Mouse (Mus musculus): ENCODE results near the gene Apeh. TPM values are rescaled to one million over a fixed set of nuclear protein-coding genes. Genes with fewer than 3 reads are reported as not detected.

Apeh gene
- total and polyA plus RNA-seq, 3 experiments = 67.5 to 148 (median 119) TPM

DNA sequence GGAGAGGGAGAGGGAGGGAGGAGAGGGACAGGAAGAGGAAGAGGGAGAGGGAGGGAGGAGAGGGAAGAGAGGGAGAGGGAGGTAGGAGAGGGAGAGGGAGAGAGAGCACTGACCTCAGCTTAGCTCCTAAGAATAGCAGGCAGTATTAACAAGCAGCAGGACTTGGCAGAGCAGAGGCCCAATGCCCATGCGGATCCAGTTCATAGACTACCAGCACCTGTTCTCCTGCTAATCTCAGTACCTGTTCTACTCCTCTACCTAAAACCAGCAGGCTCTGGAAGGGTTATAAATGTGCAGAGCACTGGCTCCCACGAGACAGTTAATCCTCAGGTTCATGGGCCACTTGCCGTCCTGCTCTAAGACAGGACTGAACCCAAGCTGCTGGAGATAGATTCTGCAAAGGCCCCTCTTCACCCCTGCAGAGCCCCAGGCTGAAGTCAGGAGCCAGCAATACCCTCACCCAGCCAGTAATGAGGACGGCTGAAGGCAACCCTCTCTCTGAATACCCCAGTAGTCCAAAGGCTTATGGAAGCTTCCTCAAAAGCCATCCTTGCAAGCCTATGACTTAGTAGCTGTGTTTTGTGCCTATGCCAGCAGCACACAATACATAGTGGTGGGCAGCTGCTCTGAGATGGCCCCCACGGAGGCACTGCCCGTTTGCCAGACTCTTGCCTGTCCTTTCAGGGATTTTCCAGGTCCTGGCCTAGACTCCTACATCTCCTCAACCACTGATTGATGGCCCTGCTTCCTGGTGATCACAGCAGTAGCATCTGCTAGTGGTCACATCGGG is 21.1 kb downstream of the Apeh start:
- peaks cover 22% of the 10 kb centered on the region for H3K4me1 ChIP-seq (ENCODE audit: insufficient read depth, low read depth, low read length)
- no peak for TF ChIP-seq GATA2 (IDR thresholded peaks at IDR 0.05; ENCODE audit: borderline replicate concordance, low read depth, low read length)
- no peak for TF ChIP-seq GATA1 (IDR thresholded peaks at IDR 0.05; ENCODE audit: borderline replicate concordance, low read length)
- ATAC-seq (ENCODE audit: extremely low read depth, insufficient number of reproducible peaks, low FRiP score, poor library complexity, severe bottlenecking) (no peak), DNase-seq (ENCODE audit: low spot score) (no peak)
- H3K36me3 ChIP-seq (replicated peaks) = peaks cover 86% of the 10 kb centered on the region
- no peaks in the 10 kb centered on the region for H3K9me3 ChIP-seq (replicated peaks)
- no peak overlapping the region for H3K4me3 ChIP-seq (ENCODE audit: low read depth, low read length)
- no peaks in the 10 kb centered on the region for H3K27me3 ChIP-seq (ENCODE audit: insufficient read depth, low read length)

- no peak for DNase-seq (ENCODE audit: low spot score)
- H3K36me3 ChIP-seq (replicated peaks) = peaks cover 90% of the 10 kb centered on the region
- H3K4me3 ChIP-seq (ENCODE audit: low read depth, low read length) = no peak overlapping the region
- no peaks in the 10 kb centered on the region for H3K27me3 ChIP-seq (ENCODE audit: insufficient read depth, low read length)
- TF ChIP-seq POLR2AphosphoS5 (IDR thresholded peaks at IDR 0.05; ENCODE audit: insufficient replicate concordance, low read depth, low read length) = no peak
- no peak for TF ChIP-seq CTCF (IDR thresholded peaks at IDR 0.05; ENCODE audit: low read depth, low read length)
- no peak for TF ChIP-seq GATA2 (IDR thresholded peaks at IDR 0.05; ENCODE audit: borderline replicate concordance, low read depth, low read length)
- no peak for TF ChIP-seq TAL1 (conservative IDR thresholded peaks at IDR 0.05; ENCODE audit: low read depth, low read length)
- no peak for TF ChIP-seq GATA1 (IDR thresholded peaks at IDR 0.05; ENCODE audit: borderline replicate concordance, low read length)
- H3K4me1 ChIP-seq (ENCODE audit: insufficient read depth, low read depth, low read length) = peaks cover 19% of the 10 kb centered on the region
- no peak for ATAC-seq (ENCODE audit: extremely low read depth, insufficient number of reproducible peaks, low FRiP score, poor library complexity, severe bottlenecking)
- H3K9me3 ChIP-seq (replicated peaks) = no peaks in the 10 kb centered on the region
Measured at GRCm38 (mm10) chr9:108072481-108072924, 21.9 kb downstream of the Apeh start.

GRCm38 (mm10) chr9:108071801-108072200 is 22.6 kb downstream of the Apeh start:
- TF ChIP-seq TAL1 (conservative IDR thresholded peaks at IDR 0.05; ENCODE audit: low read depth, low read length) (no peak), CTCF (IDR thresholded peaks at IDR 0.05; ENCODE audit: low read depth, low read length) (no peak), GATA1 (IDR thresholded peaks at IDR 0.05; ENCODE audit: borderline replicate concordance, low read length) (no peak), POLR2AphosphoS5 (IDR thresholded peaks at IDR 0.05; ENCODE audit: insufficient replicate concordance, low read depth, low read length) (no peak), GATA2 (IDR thresholded peaks at IDR 0.05; ENCODE audit: borderline replicate concordance, low read depth, low read length) (no peak)
- H3K36me3 ChIP-seq (replicated peaks) = peaks cover 90% of the 10 kb centered on the region
- no peaks in the 10 kb centered on the region for H3K9me3 ChIP-seq (replicated peaks)
- ATAC-seq (ENCODE audit: extremely low read depth, insufficient number of reproducible peaks, low FRiP score, poor library complexity, severe bottlenecking) = no peak
- H3K4me3 ChIP-seq (ENCODE audit: low read depth, low read length) = no peak overlapping the region
- no peaks in the 10 kb centered on the region for H3K27me3 ChIP-seq (ENCODE audit: insufficient read depth, low read length)
- DNase-seq (ENCODE audit: low spot score) = no peak
- peaks cover 13% of the 10 kb centered on the region for H3K4me1 ChIP-seq (ENCODE audit: insufficient read depth, low read depth, low read length)

DNA sequence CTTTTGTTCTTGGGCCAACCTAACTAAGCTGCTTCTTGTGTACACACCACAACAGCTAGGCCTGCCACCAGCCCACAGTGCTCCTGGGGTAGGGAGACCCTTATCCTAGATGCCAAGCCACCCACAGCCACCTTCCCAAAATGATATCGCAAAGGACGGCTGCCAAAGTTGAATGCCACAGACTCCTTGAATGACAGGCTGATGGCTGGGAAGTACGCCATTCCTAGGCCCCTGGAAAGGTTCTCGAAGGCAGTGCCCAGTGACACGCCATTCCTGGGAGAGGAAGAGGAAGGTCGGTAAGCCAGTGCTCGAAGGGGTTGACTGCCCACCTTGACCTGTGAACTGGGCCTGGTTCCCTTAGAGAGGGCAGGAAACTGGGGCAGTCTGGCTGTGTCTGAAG is 24.9 kb downstream of the Apeh start:
- H3K27me3 ChIP-seq (ENCODE audit: insufficient read depth, low read length) = no peaks in the 10 kb centered on the region
- peaks cover 98% of the 10 kb centered on the region for H3K36me3 ChIP-seq (replicated peaks)
- H3K9me3 ChIP-seq (replicated peaks) = no peaks in the 10 kb centered on the region
- H3K4me1 ChIP-seq (ENCODE audit: insufficient read depth, low read depth, low read length) = peaks cover 13% of the 10 kb centered on the region
- ATAC-seq (ENCODE audit: extremely low read depth, insufficient number of reproducible peaks, low FRiP score, poor library complexity, severe bottlenecking) = no peak
- no peak for DNase-seq (ENCODE audit: low spot score)
- no peak overlapping the region for H3K4me3 ChIP-seq (ENCODE audit: low read depth, low read length)
- TF ChIP-seq TAL1 (conservative IDR thresholded peaks at IDR 0.05; ENCODE audit: low read depth, low read length) = no peak
- no peak for TF ChIP-seq GATA2 (IDR thresholded peaks at IDR 0.05; ENCODE audit: borderline replicate concordance, low read depth, low read length)
- no peak for TF ChIP-seq CTCF (IDR thresholded peaks at IDR 0.05; ENCODE audit: low read depth, low read length)
- TF ChIP-seq GATA1 (IDR thresholded peaks at IDR 0.05; ENCODE audit: borderline replicate concordance, low read length) = no peak
- no peak for TF ChIP-seq POLR2AphosphoS5 (IDR thresholded peaks at IDR 0.05; ENCODE audit: insufficient replicate concordance, low read depth, low read length)

DNA sequence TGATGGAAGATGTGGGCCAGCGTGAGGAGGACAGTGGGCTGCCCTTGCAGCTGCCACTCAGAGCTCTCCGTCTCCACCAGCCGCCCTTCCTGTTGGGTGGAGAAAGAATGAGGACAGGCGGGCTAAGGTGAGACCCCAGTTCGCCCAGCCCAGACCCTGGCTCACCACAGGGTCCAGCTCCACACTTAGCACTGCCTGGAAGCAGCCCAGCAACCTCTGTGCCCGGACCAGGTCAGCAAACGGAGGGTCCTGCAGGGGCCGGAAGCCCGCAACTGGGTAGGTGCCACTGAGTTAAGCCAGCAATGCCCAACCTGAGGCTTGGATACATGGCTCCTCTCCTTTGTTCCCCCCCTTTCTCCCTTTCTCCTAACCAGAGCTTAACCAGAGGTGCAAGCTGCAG is 25.4 kb downstream of the Apeh start:
- no peak for ATAC-seq (ENCODE audit: extremely low read depth, insufficient number of reproducible peaks, low FRiP score, poor library complexity, severe bottlenecking)
- peaks cover 13% of the 10 kb centered on the region for H3K4me1 ChIP-seq (ENCODE audit: insufficient read depth, low read depth, low read length)
- TF ChIP-seq TAL1 (conservative IDR thresholded peaks at IDR 0.05; ENCODE audit: low read depth, low read length) = no peak
- TF ChIP-seq CTCF (IDR thresholded peaks at IDR 0.05; ENCODE audit: low read depth, low read length) = no peak
- TF ChIP-seq GATA1 (IDR thresholded peaks at IDR 0.05; ENCODE audit: borderline replicate concordance, low read length) = no peak
- no peak for TF ChIP-seq GATA2 (IDR thresholded peaks at IDR 0.05; ENCODE audit: borderline replicate concordance, low read depth, low read length)
- TF ChIP-seq POLR2AphosphoS5 (IDR thresholded peaks at IDR 0.05; ENCODE audit: insufficient replicate concordance, low read depth, low read length) = no peak
- no peaks in the 10 kb centered on the region for H3K27me3 ChIP-seq (ENCODE audit: insufficient read depth, low read length)
- no peaks in the 10 kb centered on the region for H3K9me3 ChIP-seq (replicated peaks)
- peaks cover 100% of the 10 kb centered on the region for H3K36me3 ChIP-seq (replicated peaks)
- H3K4me3 ChIP-seq (ENCODE audit: low read depth, low read length) = no peak overlapping the region
- no peak for DNase-seq (ENCODE audit: low spot score)

DNA sequence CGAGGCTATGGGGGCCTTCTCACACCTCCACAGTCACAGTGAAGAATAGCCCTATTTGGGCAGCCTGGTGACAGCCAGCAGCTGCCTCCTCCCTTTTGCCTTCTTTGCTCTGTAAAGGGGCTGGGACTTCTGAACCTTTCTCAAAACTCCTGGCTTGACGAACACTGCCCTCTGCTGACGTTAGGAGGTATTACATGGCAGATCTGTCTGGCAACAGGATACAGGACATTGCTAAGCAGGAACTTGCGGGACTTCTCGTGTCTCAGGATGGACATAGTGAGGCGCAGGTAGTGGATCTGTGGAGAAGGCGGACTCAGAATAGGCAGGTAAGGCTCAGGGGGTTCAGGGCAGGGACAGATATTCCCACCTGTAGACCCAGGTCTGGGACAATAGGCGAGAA is 26.5 kb downstream of the Apeh start:
- DNase-seq (ENCODE audit: low spot score) = peak; percentile 72
- peaks cover 100% of the 10 kb centered on the region for H3K36me3 ChIP-seq (replicated peaks)
- no peak for TF ChIP-seq GATA1 (IDR thresholded peaks at IDR 0.05; ENCODE audit: borderline replicate concordance, low read length)
- peak; percentile 99 for TF ChIP-seq CTCF (IDR thresholded peaks at IDR 0.05; ENCODE audit: low read depth, low read length)

More for the DNA sequence above, 26.5 kb downstream of the Apeh start:
- ATAC-seq (ENCODE audit: extremely low read depth, insufficient number of reproducible peaks, low FRiP score, poor library complexity, severe bottlenecking) = no peak
- Histone ChIP-seq H3K9me3 (replicated peaks) (no peaks in the 10 kb centered on the region), H3K4me3 (ENCODE audit: low read depth, low read length) (no peak overlapping the region), H3K27me3 (ENCODE audit: insufficient read depth, low read length) (no peaks in the 10 kb centered on the region), H3K4me1 (ENCODE audit: insufficient read depth, low read depth, low read length) (peaks cover 13% of the 10 kb centered on the region; the same call in 1 of the 2 replicates)

Data from G1E (cell line).